ENCODE assay signal across 23 mouse cellular contexts in genomic region chr3:117839867-117840545, GRCm38 (mm10). TPM values are rescaled to one million over a fixed set of nuclear protein-coding genes. Genes with fewer than 3 reads are reported as not detected.
DNase-seq lines count a peak whose midpoint lies in the region; ATAC-seq and TF ChIP-seq lines count a peak whose summit lies in the region.
"Had no signal": no experiment of that assay in that cellular context is flagged by ENCODE, and none has a peak within 500 bp of the region (broad histone marks: within the 10 kb centered on the region; RNA-seq: fewer than 3 reads in every experiment).

No protein-coding gene starts in this region.

- no peaks in the 10 kb centered on the region for H3K9me3 ChIP-seq in hindbrain, postnatal 0 days (ENCODE audit: low read length)
- no peaks in the 10 kb centered on the region for H3K9me3 ChIP-seq in hindbrain, embryonic 16.5 days (ENCODE audit: control insufficient read depth, low read length)
- no peaks in the 10 kb centered on the region for H3K9me3 ChIP-seq in intestine, embryonic 15.5 days
- H3K9me3 ChIP-seq: embryonic facial prominence, embryonic 12.5 days; neural tube, embryonic 15.5 days had no signal

- ATAC-seq in hindbrain, postnatal 0 days, result no peak
- ATAC-seq in hindbrain, embryonic 16.5 days, result no peak
- no peak for ATAC-seq in intestine, embryonic 15.5 days
- ATAC-seq: CD4-positive, CD25-positive, alpha-beta regulatory T cell, adult 4 months had no signal

- H3K4me3 ChIP-seq in hindbrain, postnatal 0 days (ENCODE audit: low read length), result no peak overlapping the region
- no peak overlapping the region for H3K4me3 ChIP-seq in hindbrain, embryonic 16.5 days (ENCODE audit: low read length)
- no peak overlapping the region for H3K4me3 ChIP-seq in intestine, embryonic 15.5 days (replicated peaks)
- H3K4me3 ChIP-seq: embryonic facial prominence, embryonic 12.5 days; heart, adult 2 months; myocyte; neural tube, embryonic 15.5 days had no signal

- no peak overlapping the region for H3K9ac ChIP-seq in hindbrain, postnatal 0 days (replicated peaks; ENCODE audit: low read length)
- H3K9ac ChIP-seq in hindbrain, embryonic 16.5 days (ENCODE audit: low read depth, low read length), result no peak overlapping the region
- no peak overlapping the region for H3K9ac ChIP-seq in intestine, embryonic 15.5 days
- H3K9ac ChIP-seq: embryonic facial prominence, embryonic 12.5 days; neural tube, embryonic 15.5 days had no signal

- DNase-seq in cerebellum, postnatal 10 days, result peak; percentile 42
- no peak for DNase-seq in cerebellum, adult 18-20 months
- DNase-seq in hindbrain, postnatal 0 days (ENCODE audit: low spot score), result peak; percentile 24
- DNase-seq in right cerebral cortex, adult 18-20 months, result peak; percentile 59
- DNase-seq in right cerebral cortex, postnatal 25 days, result no peak
- no peak for DNase-seq in spleen, adult 12 weeks (ENCODE audit: low spot score)
- DNase-seq: adrenal gland, postnatal 36 days; cerebellum, postnatal 36 days; gastrocnemius, postnatal 14 days; heart, adult 2 months; left cerebral cortex, postnatal 4 days; lung, adult 2 months; thymus, postnatal 14 days had no signal

- no peaks in the 10 kb centered on the region for H3K36me3 ChIP-seq in hindbrain, postnatal 0 days (ENCODE audit: insufficient read depth, low read length)
- no peaks in the 10 kb centered on the region for H3K36me3 ChIP-seq in hindbrain, embryonic 16.5 days (ENCODE audit: control insufficient read depth, insufficient read depth, low read length)
- peaks cover 10% of the 10 kb centered on the region; the same call in 1 of the 2 replicates for H3K36me3 ChIP-seq in intestine, embryonic 15.5 days
- H3K36me3 ChIP-seq: embryonic facial prominence, embryonic 12.5 days; G1E; neural tube, embryonic 15.5 days had no signal

- WGBS in hindbrain, postnatal 0 days, result 57% methylated on average over 12 of the region's 12 CpGs
- 72% methylated on average over 12 of the region's 12 CpGs for WGBS in hindbrain, embryonic 16.5 days
- WGBS in intestine, embryonic 15.5 days, result 62% methylated on average over 12 of the region's 12 CpGs

- H3K27me3 ChIP-seq in hindbrain, postnatal 0 days (ENCODE audit: insufficient read depth, low read length), result no peaks in the 10 kb centered on the region
- no peaks in the 10 kb centered on the region for H3K27me3 ChIP-seq in hindbrain, embryonic 16.5 days (replicated peaks; ENCODE audit: control insufficient read depth, insufficient read depth, low read length)
- H3K27me3 ChIP-seq in intestine, embryonic 15.5 days (replicated peaks), result no peaks in the 10 kb centered on the region
- H3K27me3 ChIP-seq: embryonic facial prominence, embryonic 12.5 days; neural tube, embryonic 15.5 days had no signal

- H3K4me2 ChIP-seq in hindbrain, postnatal 0 days (ENCODE audit: low read depth, low read length), result no peak overlapping the region
- H3K4me2 ChIP-seq in hindbrain, embryonic 16.5 days (ENCODE audit: low read length), result no peak overlapping the region
- no peak overlapping the region for H3K4me2 ChIP-seq in intestine, embryonic 15.5 days (replicated peaks)
- H3K4me2 ChIP-seq: embryonic facial prominence, embryonic 12.5 days; liver, embryonic 11.5 days; midbrain, embryonic 11.5 days; neural tube, embryonic 15.5 days had no signal

- no peaks in the 10 kb centered on the region for H3K4me1 ChIP-seq in hindbrain, postnatal 0 days (ENCODE audit: insufficient read depth, low read length)
- H3K4me1 ChIP-seq in hindbrain, embryonic 16.5 days (ENCODE audit: control insufficient read depth, insufficient read depth, low read depth, low read length), result no peaks in the 10 kb centered on the region
- no peaks in the 10 kb centered on the region for H3K4me1 ChIP-seq in intestine, embryonic 15.5 days (replicated peaks)
- H3K4me1 ChIP-seq: neural tube, embryonic 15.5 days had no signal

- TF ChIP-seq CTCF in hindbrain, postnatal 0 days (IDR thresholded peaks at IDR 0.05; ENCODE audit: low read depth), result no peak

- H3K27ac ChIP-seq in hindbrain, postnatal 0 days, result no peak overlapping the region
- no peak overlapping the region for H3K27ac ChIP-seq in hindbrain, embryonic 16.5 days (ENCODE audit: low read depth, low read length)
- no peak overlapping the region for H3K27ac ChIP-seq in intestine, embryonic 15.5 days
- H3K27ac ChIP-seq: embryonic facial prominence, embryonic 12.5 days; heart, adult 2 months; macrophage; neural tube, embryonic 15.5 days had no signal

RNA-seq across cellular contexts. Expression of gene Snx7, which starts 28.7 kb away (rescaled TPM):
- 5.8 and 6.7 TPM in 2 replicates for total RNA-seq in hindbrain, postnatal 0 days (2014; rRNA removed)
- polyA plus RNA-seq in hindbrain, postnatal 0 days (2015; fragmentation: Nextera tagmentation; extraction: Ambion mirVana), result 13.4 and 13.5 TPM in 2 replicates
- 11.4 and 12.6 TPM in 2 replicates for polyA plus RNA-seq in hindbrain, embryonic 16.5 days (2015; fragmentation: Nextera tagmentation; extraction: Ambion mirVana)
- polyA plus RNA-seq in intestine, embryonic 15.5 days (2015; fragmentation: Nextera tagmentation; extraction: Ambion mirVana), result 75.0 and 81.1 TPM in 2 replicates
- polyA plus RNA-seq: G1E had no signal

Comparison
In these comparisons a context has a peak if more than half of its experiments do, and no peak if none do; other contexts are left out.
1. DNase-seq: peak in cerebellum, postnatal 10 days (2 of 2), hindbrain, postnatal 0 days (single experiment) and right cerebral cortex, adult 18-20 months (single experiment); none in cerebellum, adult 18-20 months (0 of 2), right cerebral cortex, postnatal 25 days (single experiment) and spleen, adult 12 weeks (single experiment).